Mouse (Mus musculus) CH12.LX (cell line): Measurements from ENCODE around the gene Nxn. TPM values are rescaled to one million over a fixed set of nuclear protein-coding genes. Genes with fewer than 3 reads are reported as not detected.

Experiments
- DNase-seq: peaks from one replicate; pipeline ENCODE4 v3.0.0-alpha.2; 2013; ENCODE audit errors: extremely low read depth
- H3K27ac ChIP-seq: 2 replicates; pipeline ENCODE4 v1.5.1; 2012; ENCODE audit warnings: low read depth, mild to moderate bottlenecking, control low read depth, moderate library complexity; ENCODE audit not compliant: insufficient read depth
- H3K27me3 ChIP-seq: replicated peaks from 2 replicates; pipeline ENCODE3; 2012; ENCODE audit warnings: inconsistent platforms
- H3K36me3 ChIP-seq, 2 experiments: replicated peaks in 1 of 2; 2 replicates each; pipeline versions ENCODE3 to v1.6.1; 2012; ENCODE audit warnings: inconsistent platforms in 1 of 2, low read length in 1 of 2, mild to moderate bottlenecking in 1 of 2, mixed read lengths in 1 of 2, moderate library complexity in 1 of 2; ENCODE audit not compliant: control insufficient read depth in 1 of 2, insufficient read depth in 1 of 2
- H3K4me1 ChIP-seq, 2 experiments: 2 replicates each; pipeline ENCODE4 v1.6.1; 2012; ENCODE audit warnings: inconsistent platforms in 1 of 2, moderate library complexity in 1 of 2; ENCODE audit not compliant: insufficient read depth in 2 of 2, control insufficient read depth in 1 of 2
- H3K4me2 ChIP-seq: 2 replicates; pipeline ENCODE4 v1.6.1; 2012; ENCODE audit warnings: low read depth, mild to moderate bottlenecking, control low read depth; ENCODE audit not compliant: poor library complexity, insufficient read depth, severe bottlenecking
- H3K4me3 ChIP-seq, 3 experiments: fragments of 150-350 bp in 1 of 3; sonication (generic) in 1 of 3; replicated peaks in 1 of 3; 2 replicates each; pipeline versions ENCODE3 to v1.5.1; 2011 to 2012; ENCODE audit warnings: low read depth in 2 of 3, low read length in 2 of 3, mild to moderate bottlenecking in 2 of 3, moderate library complexity in 2 of 3, control low read depth in 1 of 3, improper control_type of control experiment in 1 of 3, inconsistent platforms in 1 of 3, mixed read lengths in 1 of 3; ENCODE audit not compliant: poor library complexity in 1 of 3
- H3K79me2 ChIP-seq: replicated peaks from 2 replicates; pipeline ENCODE4 v1.6.1; 2012; ENCODE audit warnings: mild to moderate bottlenecking, moderate library complexity; ENCODE audit not compliant: control insufficient read depth, poor library complexity, insufficient read depth, severe bottlenecking; ENCODE audit errors: extremely low read depth
- H3K9ac ChIP-seq: 2 replicates; pipeline ENCODE4 v1.6.1; 2012; ENCODE audit warnings: low read depth, mild to moderate bottlenecking, control low read depth, moderate library complexity; ENCODE audit not compliant: insufficient read depth
- H3K9me3 ChIP-seq: replicated peaks from 2 replicates; pipeline ENCODE3; 2012; ENCODE audit warnings: low read length, inconsistent platforms, mixed read lengths
- BHLHE40 ChIP-seq: IDR thresholded peaks from 2 replicates; pipeline ENCODE4 v1.6.1; 2011; ENCODE audit warnings: mild to moderate bottlenecking, low read depth, low read length, improper control_type of control experiment
- ELF1 ChIP-seq: IDR thresholded peaks from 2 replicates; pipeline ENCODE4 v1.6.1; 2014; ENCODE audit warnings: low read depth, mild to moderate bottlenecking, inconsistent platforms, low read length, improper control_type of control experiment
- ETS1 ChIP-seq: conservative IDR thresholded peaks from 2 replicates; pipeline ENCODE4 v1.6.1; 2012; ENCODE audit warnings: low read depth, mild to moderate bottlenecking, inconsistent platforms, low read length, improper control_type of control experiment, moderate library complexity
- IRF4 ChIP-seq: IDR thresholded peaks from 2 replicates; pipeline ENCODE4 v1.6.1; 2014; ENCODE audit warnings: low read depth, mild to moderate bottlenecking, inconsistent platforms, low read length, improper control_type of control experiment
- JUND ChIP-seq: conservative IDR thresholded peaks from 2 replicates; pipeline ENCODE4 v1.6.1; 2011; ENCODE audit warnings: low read depth, low read length, improper control_type of control experiment
- MAX ChIP-seq: IDR thresholded peaks from 2 replicates; pipeline ENCODE4 v1.6.1; 2011; ENCODE audit warnings: low read length, improper control_type of control experiment
- MEF2A ChIP-seq: IDR thresholded peaks from 2 replicates; pipeline ENCODE4 v1.6.1; 2014; ENCODE audit warnings: low read depth, mild to moderate bottlenecking, inconsistent platforms, low read length, improper control_type of control experiment, borderline replicate concordance
- MYC ChIP-seq: IDR thresholded peaks from 2 replicates; pipeline ENCODE4 v1.6.1; 2011; ENCODE audit warnings: low read depth, mild to moderate bottlenecking, improper control_type of control experiment, low read length
- NRF1 ChIP-seq: IDR thresholded peaks from 2 replicates; pipeline ENCODE4 v1.6.1; 2014; ENCODE audit warnings: low read depth, mild to moderate bottlenecking, inconsistent platforms, low read length, improper control_type of control experiment, moderate library complexity
- PAX5 ChIP-seq: IDR thresholded peaks from 2 replicates; pipeline ENCODE4 v1.6.1; 2012; ENCODE audit warnings: low read length, inconsistent platforms, mixed read lengths
- POLR2A ChIP-seq: IDR thresholded peaks from 2 replicates; pipeline ENCODE4 v1.6.1; 2011; ENCODE audit warnings: low read depth, mild to moderate bottlenecking, improper control_type of control experiment, low read length
- POLR2AphosphoS2 ChIP-seq: IDR thresholded peaks from 2 replicates; pipeline ENCODE4 v1.6.1; 2011; ENCODE audit warnings: low read depth, low read length, improper control_type of control experiment
- SIN3A ChIP-seq: IDR thresholded peaks from 2 replicates; pipeline ENCODE4 v1.6.1; 2012; ENCODE audit warnings: low read length, improper control_type of control experiment, inconsistent platforms
- TBP ChIP-seq: conservative IDR thresholded peaks from 2 replicates; pipeline ENCODE4 v1.6.1; 2011; ENCODE audit warnings: low read depth, low read length, improper control_type of control experiment
- TCF12 ChIP-seq: IDR thresholded peaks from 2 replicates; pipeline ENCODE4 v1.6.1; 2014; ENCODE audit warnings: low read depth, mild to moderate bottlenecking, inconsistent platforms, low read length, improper control_type of control experiment
- UBTF ChIP-seq: IDR thresholded peaks from 2 replicates; pipeline ENCODE4 v1.6.1; 2012; ENCODE audit warnings: low read depth, mild to moderate bottlenecking, inconsistent platforms, low read length, improper control_type of control experiment, moderate library complexity
- USF1 ChIP-seq: IDR thresholded peaks from 2 replicates; pipeline ENCODE4 v1.6.1; 2014; ENCODE audit warnings: low read depth, mild to moderate bottlenecking, inconsistent platforms, low read length, improper control_type of control experiment
- ZKSCAN1 ChIP-seq: IDR thresholded peaks from 2 replicates; pipeline ENCODE4 v1.6.1; 2012; ENCODE audit warnings: low read depth, inconsistent platforms, low read length, improper control_type of control experiment, borderline replicate concordance
- ZMIZ1 ChIP-seq: IDR thresholded peaks from 2 replicates; pipeline ENCODE4 v1.6.1; 2012; ENCODE audit warnings: low read depth, mild to moderate bottlenecking, inconsistent platforms, low read length, improper control_type of control experiment
- dilution Hi-C: fragments of 300-500 bp; cut with MboI; formaldehyde crosslinking; loops from 2 replicates; pipeline ENCODE4 v1.14.3; 2020; ENCODE audit warnings: low sequenced_read_pairs; ENCODE audit not compliant: extremely low pct_unique_long_range_greater_than_20kb, extremely low pct_ligation_motif_present
- in situ Hi-C: fragments of 300-500 bp; cut with MboI; formaldehyde crosslinking; loops from 3 replicates; pipeline ENCODE4 v1.14.3; 2019; ENCODE audit warnings: low sequenced_read_pairs, low pct_ligation_motif_present, low pct_unique_long_range_greater_than_20kb, mixed read lengths
- polyA plus RNA-seq: library from polyadenylated mRNA; unstranded; fragments of >175 nt; gene quantifications from 2 replicates; pipeline ENCODE4 v1.2.1, GENCODE M21; 2012; ENCODE audit warnings: low read depth; ENCODE audit not compliant: insufficient read length
- total RNA-seq, 2 experiments: library from RNA; depleted of rRNA; stranded (reverse); fragments of 300-350 nt in 1 of 2; fragments of >200 nt in 1 of 2; gene quantifications; 2 replicates each; pipeline ENCODE4 v1.2.3; 2012 to 2014

Nxn gene
- total and polyA plus RNA-seq, 3 experiments, result 15.3 to 24.8 (median 19.2) TPM

DNA sequence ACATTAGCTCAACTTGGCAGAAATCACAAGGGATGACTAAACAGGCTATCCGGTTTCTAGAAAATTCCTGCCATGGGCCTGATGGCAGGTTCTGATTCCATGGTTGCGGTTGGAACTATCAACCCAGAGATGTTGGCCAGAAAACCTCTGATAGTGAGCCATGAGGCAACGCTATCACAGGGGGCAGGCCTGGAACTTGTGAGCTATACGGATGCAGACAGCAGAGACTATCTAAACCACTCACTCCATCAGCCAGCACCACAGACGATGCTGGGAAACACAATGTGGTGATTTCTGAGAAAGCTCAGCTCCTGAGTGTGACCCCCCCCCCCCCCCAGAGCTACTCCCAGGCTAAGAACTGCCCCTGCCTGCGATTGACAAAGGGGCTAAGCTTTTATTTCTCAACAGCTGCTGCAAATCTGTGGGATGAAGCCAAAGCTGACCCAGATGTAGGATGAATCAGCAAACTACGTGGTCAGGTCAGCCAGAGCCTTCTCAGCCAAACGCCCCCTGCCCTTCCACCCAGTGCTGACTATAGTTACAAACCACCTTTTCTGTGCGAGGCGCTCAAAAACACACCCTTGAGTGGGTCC, 112.3 kb downstream of the Nxn start:
- Histone ChIP-seq H3K36me3 (no peaks in the 10 kb centered on the region), H3K79me2 (no peaks in the 10 kb centered on the region), H3K4me1 (peaks cover 0 to 35% of the 10 kb centered on the region in 2 experiments; a peak in 2 of 4 replicates), H3K4me2 (no peak overlapping the region), H3K27ac (no peak overlapping the region), H3K9me3 (peaks cover 3% of the 10 kb centered on the region), H3K27me3 (no peaks in the 10 kb centered on the region), H3K4me3 (no peak overlapping the region), H3K9ac (no peak overlapping the region)
- TF ChIP-seq SIN3A (no peak), POLR2A (no peak), PAX5 (no peak), ELF1 (no peak), ZMIZ1 (no peak), MYC (no peak), TBP (no peak), TCF12 (no peak), POLR2AphosphoS2 (no peak), NRF1 (no peak), ETS1 (no peak), MEF2A (no peak)
- no peak for DNase-seq
- in situ Hi-C loops (no loop called here), dilution Hi-C loops (no loop called here)

- H3K27ac ChIP-seq, result no peak overlapping the region
- no peak overlapping the region for H3K4me2 ChIP-seq
- dilution Hi-C loops (no loop called here), in situ Hi-C loops (no loop called here)
- H3K79me2 ChIP-seq, result no peaks in the 10 kb centered on the region
- H3K9ac ChIP-seq, result no peak overlapping the region
- no peaks in the 10 kb centered on the region for H3K36me3 ChIP-seq
- TF ChIP-seq UBTF (no peak), JUND (no peak), BHLHE40 (no peak), MAX (no peak), ZKSCAN1 (no peak), IRF4 (no peak), USF1 (no peak), MYC (no peak), SIN3A (no peak), NRF1 (no peak), TBP (no peak)
- no peaks in the 10 kb centered on the region for H3K27me3 ChIP-seq
- H3K4me3 ChIP-seq, result no peak overlapping the region
- DNase-seq, result no peak
- peaks cover 3% of the 10 kb centered on the region for H3K9me3 ChIP-seq
- peaks cover 0 to 33% of the 10 kb centered on the region in 2 experiments; a peak in 2 of 4 replicates for H3K4me1 ChIP-seq
These were observed 113.4 kb downstream of the Nxn start for GRCm38 (mm10) chr11:76285431-76286075.
